Mouse (Mus musculus) layer of hippocampus, adult 18-20 months (tissue): ENCODE results near the gene Tmem269. TPM values are rescaled to one million over a fixed set of nuclear protein-coding genes. Genes with fewer than 3 reads are reported as not detected.

Experiments
- DNase-seq, 2 experiments: peaks; one replicate each; pipeline ENCODE4 v3.0.0; 2022; ENCODE audit warnings: low spot score in 2 of 2
- long read RNA-seq: library from polyadenylated mRNA; stranded (forward); transcript quantifications from one replicate; pipeline ENCODE4 v2.0.0, GENCODE M21; 2021
- total RNA-seq, 2 experiments: library from RNA; stranded (reverse); gene quantifications; 2 replicates each; pipeline ENCODE4 v1.2.3; 2021

Tmem269 gene
- under 1 TPM; 0.74 to 0.87 TPM for total RNA-seq
- long read RNA-seq, partial matches to known transcripts: 0 of 1 reads
- long read RNA-seq, other reads (novel, unspliced or antisense): 1 of 1 reads

- no peak for DNase-seq
Measured at GRCm38 (mm10) chr4:119218169-119218568, at the start of gene Tmem269. Gene Tmem269 (minus strand): TSS chr4:119218217.

- DNase-seq: no peak
Measured at GRCm38 (mm10) chr4:119266606-119267005, 48.6 kb upstream of the Tmem269 start.

- no peak for DNase-seq
Measured at GRCm38 (mm10) chr4:119263459-119263858, 45.4 kb upstream of the Tmem269 start.

- DNase-seq: no peak
Measured at GRCm38 (mm10) chr4:119262483-119262882, 44.5 kb upstream of the Tmem269 start.

- DNase-seq: no peak
Measured at GRCm38 (mm10) chr4:119261087-119261713, 43.2 kb upstream of the Tmem269 start.

GRCm38 (mm10) chr4:119259344-119260254, 41.6 kb upstream of the Tmem269 start:
- no peak for DNase-seq

- DNase-seq: no peak
Measured at GRCm38 (mm10) chr4:119257083-119257482, 39.1 kb upstream of the Tmem269 start.

- DNase-seq: no peak
Measured at GRCm38 (mm10) chr4:119255351-119255750, 37.3 kb upstream of the Tmem269 start, which contains the start of gene Cldn19. Gene Cldn19 (plus strand): TSS chr4:119255414.

- DNase-seq: peak in 1 of 2 experiments; percentile 53
Measured at GRCm38 (mm10) chr4:119254012-119254618, 36.1 kb upstream of the Tmem269 start.

- DNase-seq: no peak
Measured at GRCm38 (mm10) chr4:119252025-119252808, 34.2 kb upstream of the Tmem269 start.

GRCm38 (mm10) chr4:119248407-119248965, 30.5 kb upstream of the Tmem269 start:
- DNase-seq: no peak

GRCm38 (mm10) chr4:119247462-119248235, 29.6 kb upstream of the Tmem269 start:
- DNase-seq: peak; percentile 58 to 79

- no peak for DNase-seq
Measured at GRCm38 (mm10) chr4:119246688-119247225, 28.7 kb upstream of the Tmem269 start.

- DNase-seq: no peak
Measured at GRCm38 (mm10) chr4:119245961-119246360, 27.9 kb upstream of the Tmem269 start.

- DNase-seq: no peak
Measured at GRCm38 (mm10) chr4:119245556-119245955, 27.5 kb upstream of the Tmem269 start.

GRCm38 (mm10) chr4:119244468-119245240, 26.6 kb upstream of the Tmem269 start:
- no peak for DNase-seq

GRCm38 (mm10) chr4:119242571-119242970, 24.6 kb upstream of the Tmem269 start:
- no peak for DNase-seq

GRCm38 (mm10) chr4:119241664-119242063, 23.6 kb upstream of the Tmem269 start:
- peak; percentile 49 to 76 for DNase-seq
